Mouse (Mus musculus): ENCODE measurements around the gene Vps72.

Gene Vps72

GRCm38 (mm10) chr3:95136336-95136735, 25.5 kb downstream of the Vps72 start:
- peaks cover 59% of the 10 kb centered on the region for H3K4me1 ChIP-seq (replicated peaks; ENCODE audit: low read depth, low read length)
- H3K9me3 ChIP-seq (ENCODE audit: low read length) = no peaks in the 10 kb centered on the region
- peaks cover 9% of the 10 kb centered on the region for H3K36me3 ChIP-seq (ENCODE audit: insufficient read depth, low read length)
- no peak overlapping the region for H3K4me3 ChIP-seq (replicated peaks; ENCODE audit: low read length)
- H3K27me3 ChIP-seq (ENCODE audit: insufficient read depth, low read length) = peaks cover 19% of the 10 kb centered on the region
- no peak for TF ChIP-seq POU5F1 (IDR thresholded peaks at IDR 0.05; ENCODE audit: borderline replicate concordance, low read length)
- no peak for TF ChIP-seq CTCF (conservative IDR thresholded peaks at IDR 0.05; ENCODE audit: low read length)
- TF ChIP-seq NANOG (IDR thresholded peaks at IDR 0.05; ENCODE audit: borderline replicate concordance, low read length) = no peak

GRCm38 (mm10) chr3:95139586-95140288, 28.9 kb downstream of the Vps72 start:
- H3K36me3 ChIP-seq (ENCODE audit: insufficient read depth, low read length) = no peaks in the 10 kb centered on the region
- H3K4me1 ChIP-seq (replicated peaks; ENCODE audit: low read depth, low read length) = peaks cover 58% of the 10 kb centered on the region
- H3K4me3 ChIP-seq (replicated peaks; ENCODE audit: low read length) = peak overlapping the region; percentile 62
- no peak for TF ChIP-seq POU5F1 (IDR thresholded peaks at IDR 0.05; ENCODE audit: borderline replicate concordance, low read length)
- TF ChIP-seq CTCF (conservative IDR thresholded peaks at IDR 0.05; ENCODE audit: low read length) = no peak
- no peak for TF ChIP-seq NANOG (IDR thresholded peaks at IDR 0.05; ENCODE audit: borderline replicate concordance, low read length)
- H3K27me3 ChIP-seq (ENCODE audit: insufficient read depth, low read length) = peaks cover 28% of the 10 kb centered on the region
- no peaks in the 10 kb centered on the region for H3K9me3 ChIP-seq (ENCODE audit: low read length)

GRCm38 (mm10) chr3:95140289-95140595, 29.4 kb downstream of the Vps72 start:
- no peaks in the 10 kb centered on the region for H3K36me3 ChIP-seq (ENCODE audit: insufficient read depth, low read length)
- H3K27me3 ChIP-seq (ENCODE audit: insufficient read depth, low read length) = peaks cover 28% of the 10 kb centered on the region
- peak overlapping the region; percentile 62 for H3K4me3 ChIP-seq (replicated peaks; ENCODE audit: low read length)
- TF ChIP-seq CTCF (conservative IDR thresholded peaks at IDR 0.05; ENCODE audit: low read length) (no peak), NANOG (IDR thresholded peaks at IDR 0.05; ENCODE audit: borderline replicate concordance, low read length) (no peak), POU5F1 (IDR thresholded peaks at IDR 0.05; ENCODE audit: borderline replicate concordance, low read length) (no peak)
- H3K9me3 ChIP-seq (ENCODE audit: low read length) = no peaks in the 10 kb centered on the region
- peaks cover 53% of the 10 kb centered on the region for H3K4me1 ChIP-seq (replicated peaks; ENCODE audit: low read depth, low read length)

- no peaks in the 10 kb centered on the region for H3K36me3 ChIP-seq (ENCODE audit: insufficient read depth, low read length)
- peak overlapping the region; percentile 62 for H3K4me3 ChIP-seq (replicated peaks; ENCODE audit: low read length)
- peaks cover 48% of the 10 kb centered on the region for H3K4me1 ChIP-seq (replicated peaks; ENCODE audit: low read depth, low read length)
- no peak for TF ChIP-seq NANOG (IDR thresholded peaks at IDR 0.05; ENCODE audit: borderline replicate concordance, low read length)
- TF ChIP-seq CTCF (conservative IDR thresholded peaks at IDR 0.05; ENCODE audit: low read length) = no peak
- no peak for TF ChIP-seq POU5F1 (IDR thresholded peaks at IDR 0.05; ENCODE audit: borderline replicate concordance, low read length)
- peaks cover 28% of the 10 kb centered on the region for H3K27me3 ChIP-seq (ENCODE audit: insufficient read depth, low read length)
- no peaks in the 10 kb centered on the region for H3K9me3 ChIP-seq (ENCODE audit: low read length)
These were observed 30.0 kb downstream of the Vps72 start for GRCm38 (mm10) chr3:95140795-95141194.

GRCm38 (mm10) chr3:95141474-95141873, 30.7 kb downstream of the Vps72 start:
- Histone ChIP-seq H3K36me3 (ENCODE audit: insufficient read depth, low read length) (no peaks in the 10 kb centered on the region), H3K4me3 (replicated peaks; ENCODE audit: low read length) (no peak overlapping the region), H3K9me3 (ENCODE audit: low read length) (no peaks in the 10 kb centered on the region), H3K4me1 (replicated peaks; ENCODE audit: low read depth, low read length) (peaks cover 42% of the 10 kb centered on the region), H3K27me3 (ENCODE audit: insufficient read depth, low read length) (peaks cover 28% of the 10 kb centered on the region)
- no peak for TF ChIP-seq POU5F1 (IDR thresholded peaks at IDR 0.05; ENCODE audit: borderline replicate concordance, low read length)
- no peak for TF ChIP-seq NANOG (IDR thresholded peaks at IDR 0.05; ENCODE audit: borderline replicate concordance, low read length)
- TF ChIP-seq CTCF (conservative IDR thresholded peaks at IDR 0.05; ENCODE audit: low read length) = no peak

GRCm38 (mm10) chr3:95141952-95142616, 31.3 kb downstream of the Vps72 start, which contains the start of gene Tnfaip8l2:
Gene Tnfaip8l2, minus strand, starts transcription at chr3:95142360.
- Histone ChIP-seq H3K9me3 (ENCODE audit: low read length) (no peaks in the 10 kb centered on the region), H3K27me3 (ENCODE audit: insufficient read depth, low read length) (peaks cover 28% of the 10 kb centered on the region), H3K4me1 (replicated peaks; ENCODE audit: low read depth, low read length) (peaks cover 37% of the 10 kb centered on the region), H3K36me3 (ENCODE audit: insufficient read depth, low read length) (no peaks in the 10 kb centered on the region), H3K4me3 (replicated peaks; ENCODE audit: low read length) (no peak within 1 kb of the TSS)
- TF ChIP-seq CTCF (conservative IDR thresholded peaks at IDR 0.05; ENCODE audit: low read length) = no peak
- TF ChIP-seq NANOG (IDR thresholded peaks at IDR 0.05; ENCODE audit: borderline replicate concordance, low read length) = no peak
- TF ChIP-seq POU5F1 (IDR thresholded peaks at IDR 0.05; ENCODE audit: borderline replicate concordance, low read length) = no peak

GRCm38 (mm10) chr3:95142617-95143011, 31.8 kb downstream of the Vps72 start:
- Histone ChIP-seq H3K9me3 (ENCODE audit: low read length) (no peaks in the 10 kb centered on the region), H3K4me1 (replicated peaks; ENCODE audit: low read depth, low read length) (peaks cover 33% of the 10 kb centered on the region), H3K27me3 (ENCODE audit: insufficient read depth, low read length) (peaks cover 28% of the 10 kb centered on the region), H3K4me3 (replicated peaks; ENCODE audit: low read length) (no peak overlapping the region), H3K36me3 (ENCODE audit: insufficient read depth, low read length) (no peaks in the 10 kb centered on the region)
- TF ChIP-seq NANOG (IDR thresholded peaks at IDR 0.05; ENCODE audit: borderline replicate concordance, low read length) (no peak), CTCF (conservative IDR thresholded peaks at IDR 0.05; ENCODE audit: low read length) (peak; percentile 96)

GRCm38 (mm10) chr3:95147924-95148323, 37.1 kb downstream of the Vps72 start:
- TF ChIP-seq POU5F1 (IDR thresholded peaks at IDR 0.05; ENCODE audit: borderline replicate concordance, low read length) = no peak
- no peak for TF ChIP-seq CTCF (conservative IDR thresholded peaks at IDR 0.05; ENCODE audit: low read length)
- TF ChIP-seq NANOG (IDR thresholded peaks at IDR 0.05; ENCODE audit: borderline replicate concordance, low read length) = no peak

More at GRCm38 (mm10) chr3:95147924-95148323, 37.1 kb downstream of the Vps72 start:
- Histone ChIP-seq H3K9me3 (ENCODE audit: low read length) (no peaks in the 10 kb centered on the region), H3K27me3 (ENCODE audit: insufficient read depth, low read length) (0 out of 2 replicates have a peak, but pooled peaks cover 5% of the 10 kb centered on the region), H3K36me3 (ENCODE audit: insufficient read depth, low read length) (no peaks in the 10 kb centered on the region), H3K4me1 (replicated peaks; ENCODE audit: low read depth, low read length) (0 out of 2 replicates have a peak, but pooled peaks cover 2% of the 10 kb centered on the region), H3K4me3 (replicated peaks; ENCODE audit: low read length) (no peak overlapping the region)

All from E14TG2a.4 (cell line).